Mouse (Mus musculus) embryo, embryonic 10.5 days (tissue): Measurements from ENCODE around the gene Phlda1.
A peak's percentile ranks its signal among the peaks of the same experiment; 100 is the strongest.
"Not testable (repeated sequence)": the region's sequence is repeated elsewhere in the genome, so short reads cannot be mapped to it uniquely, and the experiment has no call there.

ENCODE experiments used
- DNase-seq: peaks from one replicate; pipeline ENCODE4 v3.0.0-alpha.2; 2015; ENCODE audit warnings: low spot score

Gene Phlda1

GRCm38 (mm10) chr10:111506101-111506925 is at the start of gene Phlda1:
Gene Phlda1, plus strand, starts transcription at chr10:111506286.
- peak; percentile 92 for DNase-seq

GRCm38 (mm10) chr10:111458088-111458487 is 48.0 kb upstream of the Phlda1 start:
- DNase-seq, result no peak

- no peak for DNase-seq
Observed at GRCm38 (mm10) chr10:111459040-111459439, 47.0 kb upstream of the Phlda1 start.

GRCm38 (mm10) chr10:111459874-111460273 is 46.2 kb upstream of the Phlda1 start:
- DNase-seq, result no peak

GRCm38 (mm10) chr10:111460381-111460780 is 45.7 kb upstream of the Phlda1 start:
- DNase-seq, result peak; percentile 70

- no peak for DNase-seq
Observed at GRCm38 (mm10) chr10:111464833-111465232, 41.3 kb upstream of the Phlda1 start.

- DNase-seq, result no peak
Observed at GRCm38 (mm10) chr10:111465409-111465808, 40.7 kb upstream of the Phlda1 start.

- DNase-seq, result no peak
Observed at GRCm38 (mm10) chr10:111471166-111471565, 34.9 kb upstream of the Phlda1 start.

- peak; percentile 98 for DNase-seq
Observed at GRCm38 (mm10) chr10:111472686-111473510, 33.2 kb upstream of the Phlda1 start, which contains the start of gene Nap1l1. Gene Nap1l1, plus strand, starts transcription at chr10:111473223.

GRCm38 (mm10) chr10:111473511-111474371 is 32.3 kb upstream of the Phlda1 start:
- DNase-seq, result peak; percentile 67

GRCm38 (mm10) chr10:111476301-111476700 is 29.8 kb upstream of the Phlda1 start:
- DNase-seq, result no peak

- no peak for DNase-seq
Observed at GRCm38 (mm10) chr10:111476989-111477510, 29.0 kb upstream of the Phlda1 start.

- DNase-seq, result no peak
Observed at GRCm38 (mm10) chr10:111479599-111479998, 26.5 kb upstream of the Phlda1 start.

- DNase-seq, result no peak
Observed at GRCm38 (mm10) chr10:111482654-111483053, 23.4 kb upstream of the Phlda1 start.

GRCm38 (mm10) chr10:111484079-111484478 is 22.0 kb upstream of the Phlda1 start:
- no peak for DNase-seq

- no peak for DNase-seq
Observed at GRCm38 (mm10) chr10:111488793-111489192, 17.3 kb upstream of the Phlda1 start.

GRCm38 (mm10) chr10:111490079-111490478 is 16.0 kb upstream of the Phlda1 start:
- DNase-seq, result not testable (repeated sequence)

GRCm38 (mm10) chr10:111495888-111496287 is 10.2 kb upstream of the Phlda1 start:
- DNase-seq, result no peak

- DNase-seq, result no peak
Observed at GRCm38 (mm10) chr10:111499892-111500291, 6.2 kb upstream of the Phlda1 start.

- DNase-seq, result peak; percentile 86
Observed at GRCm38 (mm10) chr10:111503071-111503470, 3.0 kb upstream of the Phlda1 start.

GRCm38 (mm10) chr10:111503716-111504115 is 2.4 kb upstream of the Phlda1 start:
- DNase-seq, result no peak

GRCm38 (mm10) chr10:111504606-111505005 is 1.5 kb upstream of the Phlda1 start:
- DNase-seq, result no peak
